Mouse (Mus musculus): Measurements from ENCODE around the gene Prdm1. TPM values are rescaled to one million over a fixed set of nuclear protein-coding genes. Genes with fewer than 3 reads are reported as not detected.

Gene Prdm1
- polyA plus RNA-seq, 1 experiment from 2014 or later: 3.2 TPM

- H3K4me1 ChIP-seq (ENCODE audit: insufficient read depth, low read depth, low read length): no peaks in the 10 kb centered on the region
- TF ChIP-seq CTCF (IDR thresholded peaks at IDR 0.05): no peak
- no peak for TF ChIP-seq EP300 (IDR thresholded peaks at IDR 0.05)
- H3K4me2 ChIP-seq (replicated peaks; ENCODE audit: low read depth, low read length): no peak overlapping the region
- no peaks in the 10 kb centered on the region for H3K9me3 ChIP-seq (ENCODE audit: low read length)
- no peaks in the 10 kb centered on the region for H3K27me3 ChIP-seq (replicated peaks; ENCODE audit: insufficient read depth, low read length)
- H3K4me3 ChIP-seq (ENCODE audit: low read depth, low read length): no peak overlapping the region
- ATAC-seq: no peak
- no peak for DNase-seq (ENCODE audit: low spot score)
- H3K36me3 ChIP-seq (ENCODE audit: insufficient read depth, low read length): no peaks in the 10 kb centered on the region
- H3K27ac ChIP-seq (ENCODE audit: low read length): no peak overlapping the region
- WGBS: 44% methylated on average over 10 of the region's 10 CpGs
- H3K9ac ChIP-seq (replicated peaks; ENCODE audit: low read depth): no peak overlapping the region
Measured at GRCm38 (mm10) chr10:44409054-44409453, 119.2 kb downstream of the Prdm1 start.

GRCm38 (mm10) chr10:44403415-44403814 lies 124.9 kb downstream of the Prdm1 start:
- Histone ChIP-seq H3K4me2 (replicated peaks; ENCODE audit: low read depth, low read length) (no peak overlapping the region), H3K36me3 (ENCODE audit: insufficient read depth, low read length) (no peaks in the 10 kb centered on the region), H3K9ac (replicated peaks; ENCODE audit: low read depth) (no peak overlapping the region), H3K4me3 (ENCODE audit: low read depth, low read length) (no peak overlapping the region), H3K27me3 (replicated peaks; ENCODE audit: insufficient read depth, low read length) (no peaks in the 10 kb centered on the region), H3K4me1 (ENCODE audit: insufficient read depth, low read depth, low read length) (no peaks in the 10 kb centered on the region), H3K27ac (ENCODE audit: low read length) (no peak overlapping the region), H3K9me3 (ENCODE audit: low read length) (no peaks in the 10 kb centered on the region)
- TF ChIP-seq EP300 (IDR thresholded peaks at IDR 0.05): no peak
- no peak for TF ChIP-seq CTCF (IDR thresholded peaks at IDR 0.05)
- WGBS: 50% methylated on average over 7 of the region's 7 CpGs
- DNase-seq (ENCODE audit: low spot score) (no peak), ATAC-seq (no peak)

GRCm38 (mm10) chr10:44401600-44401999 lies 126.7 kb downstream of the Prdm1 start:
- H3K4me2 ChIP-seq (replicated peaks; ENCODE audit: low read depth, low read length): no peak overlapping the region
- no peaks in the 10 kb centered on the region for H3K4me1 ChIP-seq (ENCODE audit: insufficient read depth, low read depth, low read length)
- no peak overlapping the region for H3K9ac ChIP-seq (replicated peaks; ENCODE audit: low read depth)
- no peak overlapping the region for H3K27ac ChIP-seq (ENCODE audit: low read length)
- H3K27me3 ChIP-seq (replicated peaks; ENCODE audit: insufficient read depth, low read length): no peaks in the 10 kb centered on the region
- WGBS: 65% methylated on average over 10 of the region's 10 CpGs
- DNase-seq (ENCODE audit: low spot score): no peak
- ATAC-seq: no peak
- H3K9me3 ChIP-seq (ENCODE audit: low read length): no peaks in the 10 kb centered on the region
- no peak for TF ChIP-seq CTCF (IDR thresholded peaks at IDR 0.05)
- TF ChIP-seq EP300 (IDR thresholded peaks at IDR 0.05): no peak
- H3K36me3 ChIP-seq (ENCODE audit: insufficient read depth, low read length): no peaks in the 10 kb centered on the region
- no peak overlapping the region for H3K4me3 ChIP-seq (ENCODE audit: low read depth, low read length)

GRCm38 (mm10) chr10:44400602-44401001 lies 127.7 kb downstream of the Prdm1 start:
- no peak overlapping the region for H3K4me2 ChIP-seq (replicated peaks; ENCODE audit: low read depth, low read length)
- H3K27ac ChIP-seq (ENCODE audit: low read length): no peak overlapping the region
- no peaks in the 10 kb centered on the region for H3K4me1 ChIP-seq (ENCODE audit: insufficient read depth, low read depth, low read length)
- ATAC-seq (no peak), DNase-seq (ENCODE audit: low spot score) (no peak)
- no peak overlapping the region for H3K9ac ChIP-seq (replicated peaks; ENCODE audit: low read depth)
- TF ChIP-seq CTCF (IDR thresholded peaks at IDR 0.05) (no peak), EP300 (IDR thresholded peaks at IDR 0.05) (no peak)
- 68% methylated on average over 13 of the region's 13 CpGs for WGBS
- H3K4me3 ChIP-seq (ENCODE audit: low read depth, low read length): no peak overlapping the region
- H3K27me3 ChIP-seq (replicated peaks; ENCODE audit: insufficient read depth, low read length): no peaks in the 10 kb centered on the region
- H3K9me3 ChIP-seq (ENCODE audit: low read length): no peaks in the 10 kb centered on the region
- H3K36me3 ChIP-seq (ENCODE audit: insufficient read depth, low read length): no peaks in the 10 kb centered on the region

GRCm38 (mm10) chr10:44400119-44400518 lies 128.2 kb downstream of the Prdm1 start:
- ATAC-seq: no peak
- 67% methylated on average over 3 of the region's 3 CpGs for WGBS

GRCm38 (mm10) chr10:44392855-44393254 lies 135.4 kb downstream of the Prdm1 start:
- H3K27me3 ChIP-seq (replicated peaks; ENCODE audit: insufficient read depth, low read length): no peaks in the 10 kb centered on the region
- no peaks in the 10 kb centered on the region for H3K4me1 ChIP-seq (ENCODE audit: insufficient read depth, low read depth, low read length)
- no peak overlapping the region for H3K27ac ChIP-seq (ENCODE audit: low read length)
- H3K4me2 ChIP-seq (replicated peaks; ENCODE audit: low read depth, low read length): no peak overlapping the region
- 71% methylated on average over 8 of the region's 8 CpGs for WGBS
- H3K4me3 ChIP-seq (ENCODE audit: low read depth, low read length): no peak overlapping the region
- TF ChIP-seq EP300 (IDR thresholded peaks at IDR 0.05): no peak
- TF ChIP-seq CTCF (IDR thresholded peaks at IDR 0.05): no peak
- no peak overlapping the region for H3K9ac ChIP-seq (replicated peaks; ENCODE audit: low read depth)
- H3K9me3 ChIP-seq (ENCODE audit: low read length): no peaks in the 10 kb centered on the region
- ATAC-seq: no peak
- no peak for DNase-seq (ENCODE audit: low spot score)
- H3K36me3 ChIP-seq (ENCODE audit: insufficient read depth, low read length): no peaks in the 10 kb centered on the region

More at GRCm38 (mm10) chr10:44400119-44400518, 128.2 kb downstream of the Prdm1 start:
- H3K9me3 ChIP-seq (ENCODE audit: low read length): no peaks in the 10 kb centered on the region
- no peak overlapping the region for H3K4me3 ChIP-seq (ENCODE audit: low read depth, low read length)
- no peak overlapping the region for H3K4me2 ChIP-seq (replicated peaks; ENCODE audit: low read depth, low read length)
- H3K36me3 ChIP-seq (ENCODE audit: insufficient read depth, low read length): no peaks in the 10 kb centered on the region
- no peak for DNase-seq (ENCODE audit: low spot score)
- H3K27me3 ChIP-seq (replicated peaks; ENCODE audit: insufficient read depth, low read length): no peaks in the 10 kb centered on the region
- H3K27ac ChIP-seq (ENCODE audit: low read length): no peak overlapping the region
- TF ChIP-seq CTCF (IDR thresholded peaks at IDR 0.05) (no peak), EP300 (IDR thresholded peaks at IDR 0.05) (no peak)
- H3K9ac ChIP-seq (replicated peaks; ENCODE audit: low read depth): no peak overlapping the region
- H3K4me1 ChIP-seq (ENCODE audit: insufficient read depth, low read depth, low read length): no peaks in the 10 kb centered on the region
